Mouse (Mus musculus): ENCODE results near the gene Kdm2b. TPM values are rescaled to one million over a fixed set of nuclear protein-coding genes. Genes with fewer than 3 reads are reported as not detected.

Gene Kdm2b
- polyA plus RNA-seq, 1 experiment from 2014 or later = 31.0 TPM

GRCm38 (mm10) chr5:122907182-122907581 lies 82.4 kb downstream of the Kdm2b start:
- Histone ChIP-seq H3K36me3 (ENCODE audit: control insufficient read depth, insufficient read depth, low read length) (no peaks in the 10 kb centered on the region), H3K4me2 (ENCODE audit: low read depth, low read length) (no peak overlapping the region), H3K4me1 (ENCODE audit: control insufficient read depth, insufficient read depth, low read length) (no peaks in the 10 kb centered on the region), H3K27me3 (replicated peaks; ENCODE audit: control insufficient read depth, insufficient read depth, low read length) (no peaks in the 10 kb centered on the region), H3K9ac (ENCODE audit: low read depth, low read length) (no peak overlapping the region), H3K9me3 (ENCODE audit: control insufficient read depth, low read length) (no peaks in the 10 kb centered on the region), H3K27ac (replicated peaks; ENCODE audit: low read depth, low read length) (no peak overlapping the region), H3K4me3 (ENCODE audit: low read depth, low read length) (no peak overlapping the region)
- 78% methylated on average over 1 of the region's 1 CpGs for WGBS
- no peak for ATAC-seq (ENCODE audit: low read depth)
- no peak for DNase-seq (ENCODE audit: low spot score)

DNA sequence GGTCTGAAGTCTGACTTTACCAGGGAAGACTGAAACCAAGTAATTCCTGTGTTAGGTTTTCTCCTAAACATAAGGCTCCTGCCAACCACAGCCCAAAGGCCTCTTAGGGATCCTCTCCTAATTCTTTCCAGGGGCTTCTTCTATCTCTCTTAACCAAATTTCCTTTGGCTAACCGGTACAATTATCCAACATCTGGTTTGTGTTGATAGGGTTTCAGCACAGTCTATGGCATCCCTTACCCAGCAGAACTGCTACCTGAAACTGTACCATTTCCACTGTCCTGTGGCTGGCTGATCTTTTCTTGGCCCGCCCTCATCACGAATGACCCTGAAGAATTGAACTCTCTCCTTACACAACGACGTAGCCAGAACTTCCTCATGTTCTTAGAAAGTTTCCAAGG lies 86.5 kb downstream of the Kdm2b start:
- 45% methylated on average over 5 of the region's 5 CpGs for WGBS

GRCm38 (mm10) chr5:122902228-122902627 lies 87.4 kb downstream of the Kdm2b start:
- Histone ChIP-seq H3K9me3 (ENCODE audit: control insufficient read depth, low read length) (no peaks in the 10 kb centered on the region), H3K4me2 (ENCODE audit: low read depth, low read length) (no peak overlapping the region), H3K27me3 (replicated peaks; ENCODE audit: control insufficient read depth, insufficient read depth, low read length) (no peaks in the 10 kb centered on the region), H3K4me3 (ENCODE audit: low read depth, low read length) (no peak overlapping the region), H3K36me3 (ENCODE audit: control insufficient read depth, insufficient read depth, low read length) (no peaks in the 10 kb centered on the region), H3K27ac (replicated peaks; ENCODE audit: low read depth, low read length) (no peak overlapping the region), H3K4me1 (ENCODE audit: control insufficient read depth, insufficient read depth, low read length) (peaks cover 14% of the 10 kb centered on the region), H3K9ac (ENCODE audit: low read depth, low read length) (no peak overlapping the region)
- ATAC-seq (ENCODE audit: low read depth) (no peak), DNase-seq (ENCODE audit: low spot score) (no peak)
- WGBS = 80% methylated on average over 6 of the region's 6 CpGs

More for the DNA sequence above, 86.5 kb downstream of the Kdm2b start:
- H3K4me3 ChIP-seq (ENCODE audit: low read depth, low read length) = no peak overlapping the region
- no peak for DNase-seq (ENCODE audit: low spot score)
- no peak overlapping the region for H3K9ac ChIP-seq (ENCODE audit: low read depth, low read length)
- no peaks in the 10 kb centered on the region for H3K9me3 ChIP-seq (ENCODE audit: control insufficient read depth, low read length)
- ATAC-seq (ENCODE audit: low read depth) = no peak
- no peaks in the 10 kb centered on the region for H3K27me3 ChIP-seq (replicated peaks; ENCODE audit: control insufficient read depth, insufficient read depth, low read length)
- no peaks in the 10 kb centered on the region for H3K36me3 ChIP-seq (ENCODE audit: control insufficient read depth, insufficient read depth, low read length)
- no peak overlapping the region for H3K27ac ChIP-seq (replicated peaks; ENCODE audit: low read depth, low read length)
- peaks cover 10% of the 10 kb centered on the region for H3K4me1 ChIP-seq (ENCODE audit: control insufficient read depth, insufficient read depth, low read length)
- no peak overlapping the region for H3K4me2 ChIP-seq (ENCODE audit: low read depth, low read length)

GRCm38 (mm10) chr5:122901666-122902065 lies 88.0 kb downstream of the Kdm2b start:
- Histone ChIP-seq H3K4me1 (ENCODE audit: control insufficient read depth, insufficient read depth, low read length) (peaks cover 14% of the 10 kb centered on the region), H3K9ac (ENCODE audit: low read depth, low read length) (no peak overlapping the region), H3K4me3 (ENCODE audit: low read depth, low read length) (no peak overlapping the region), H3K9me3 (ENCODE audit: control insufficient read depth, low read length) (no peaks in the 10 kb centered on the region), H3K27me3 (replicated peaks; ENCODE audit: control insufficient read depth, insufficient read depth, low read length) (no peaks in the 10 kb centered on the region), H3K36me3 (ENCODE audit: control insufficient read depth, insufficient read depth, low read length) (no peaks in the 10 kb centered on the region), H3K27ac (replicated peaks; ENCODE audit: low read depth, low read length) (no peak overlapping the region), H3K4me2 (ENCODE audit: low read depth, low read length) (no peak overlapping the region)
- no peak for DNase-seq (ENCODE audit: low spot score)
- WGBS = 50% methylated on average over 3 of the region's 3 CpGs
- ATAC-seq (ENCODE audit: low read depth) = no peak

DNA sequence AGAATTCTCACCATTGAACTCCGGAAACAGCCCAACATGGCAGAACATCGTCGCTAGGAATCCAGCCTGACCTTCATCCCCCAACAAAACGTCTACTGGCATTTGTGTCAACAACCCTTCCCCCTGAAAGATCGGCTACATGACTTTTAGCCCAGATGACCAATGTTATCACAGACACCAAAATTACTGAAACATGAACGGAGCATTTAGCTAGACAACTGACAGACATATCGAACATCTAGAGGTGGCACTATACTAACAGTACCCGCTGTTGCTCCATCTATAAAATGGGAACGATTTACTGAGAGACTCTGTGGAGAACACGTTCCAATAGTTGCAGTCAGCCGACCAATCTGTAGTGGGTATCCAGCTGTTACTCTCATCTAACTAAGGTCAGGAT lies 88.4 kb downstream of the Kdm2b start:
- ATAC-seq (ENCODE audit: low read depth) = no peak
- H3K27ac ChIP-seq (replicated peaks; ENCODE audit: low read depth, low read length) = peak overlapping the region; percentile 91; the same call in 1 of the 2 replicates
- no peaks in the 10 kb centered on the region for H3K9me3 ChIP-seq (ENCODE audit: control insufficient read depth, low read length)
- no peaks in the 10 kb centered on the region for H3K27me3 ChIP-seq (replicated peaks; ENCODE audit: control insufficient read depth, insufficient read depth, low read length)
- DNase-seq (ENCODE audit: low spot score) = no peak
- peak overlapping the region; percentile 91 for H3K9ac ChIP-seq (ENCODE audit: low read depth, low read length)
- peaks cover 14% of the 10 kb centered on the region for H3K4me1 ChIP-seq (ENCODE audit: control insufficient read depth, insufficient read depth, low read length)
- peak overlapping the region; percentile 88 for H3K4me2 ChIP-seq (ENCODE audit: low read depth, low read length)
- 56% methylated on average over 11 of the region's 11 CpGs for WGBS
- H3K36me3 ChIP-seq (ENCODE audit: control insufficient read depth, insufficient read depth, low read length) = no peaks in the 10 kb centered on the region
- H3K4me3 ChIP-seq (ENCODE audit: low read depth, low read length) = peak overlapping the region; percentile 83

DNA sequence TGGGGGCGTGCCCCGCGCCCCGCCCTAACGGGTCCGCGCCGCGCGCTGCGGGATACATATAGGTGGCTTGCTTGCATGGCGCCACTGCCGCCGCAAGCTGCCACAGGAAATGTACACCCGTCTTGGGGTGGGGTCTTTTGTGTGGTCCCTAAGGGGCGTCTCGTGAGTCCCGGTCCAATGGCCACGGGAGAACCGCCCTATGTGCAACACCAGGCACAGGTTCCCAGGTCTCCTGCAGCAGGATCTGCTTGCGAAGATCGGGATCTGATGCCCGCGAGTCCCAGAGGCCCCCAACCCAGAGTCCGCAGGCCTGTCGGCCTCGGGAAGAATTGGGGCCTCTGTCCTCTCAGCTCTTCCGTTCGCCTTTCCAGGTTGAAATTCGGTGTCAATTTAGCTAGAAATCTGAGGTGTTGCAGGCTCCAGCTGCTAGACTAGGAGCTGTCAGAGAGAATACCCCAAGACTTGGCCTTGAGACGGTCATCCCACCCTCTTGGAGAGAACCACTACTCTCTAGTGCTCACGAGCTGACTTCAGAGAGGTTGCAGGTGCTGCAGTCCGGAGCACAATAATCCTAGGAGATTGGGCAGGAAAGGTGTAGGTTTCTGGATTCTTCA lies 89.0 kb downstream of the Kdm2b start:
- Histone ChIP-seq H3K9me3 (ENCODE audit: control insufficient read depth, low read length) (no peaks in the 10 kb centered on the region), H3K9ac (ENCODE audit: low read depth, low read length) (peak overlapping the region; percentile 91), H3K36me3 (ENCODE audit: control insufficient read depth, insufficient read depth, low read length) (no peaks in the 10 kb centered on the region), H3K4me2 (ENCODE audit: low read depth, low read length) (peak overlapping the region; percentile 88), H3K27me3 (replicated peaks; ENCODE audit: control insufficient read depth, insufficient read depth, low read length) (no peaks in the 10 kb centered on the region), H3K4me1 (ENCODE audit: control insufficient read depth, insufficient read depth, low read length) (peaks cover 14% of the 10 kb centered on the region), H3K27ac (replicated peaks; ENCODE audit: low read depth, low read length) (peak overlapping the region; percentile 91), H3K4me3 (ENCODE audit: low read depth, low read length) (peak overlapping the region; percentile 83)
- WGBS = 5% methylated on average over 13 of the region's 33 CpGs
- no peak for ATAC-seq (ENCODE audit: low read depth)
- DNase-seq (ENCODE audit: low spot score) = no peak

- DNase-seq (ENCODE audit: low spot score) (peak; percentile 97), ATAC-seq (ENCODE audit: low read depth) (peak; percentile 99)
- Histone ChIP-seq H3K9me3 (ENCODE audit: control insufficient read depth, low read length) (no peaks in the 10 kb centered on the region), H3K4me1 (ENCODE audit: control insufficient read depth, insufficient read depth, low read length) (peaks cover 14% of the 10 kb centered on the region), H3K4me3 (ENCODE audit: low read depth, low read length) (peak overlapping the region; percentile 83), H3K27ac (replicated peaks; ENCODE audit: low read depth, low read length) (peak overlapping the region; percentile 91), H3K9ac (ENCODE audit: low read depth, low read length) (peak overlapping the region; percentile 91), H3K4me2 (ENCODE audit: low read depth, low read length) (peak overlapping the region; percentile 88), H3K36me3 (ENCODE audit: control insufficient read depth, insufficient read depth, low read length) (no peaks in the 10 kb centered on the region), H3K27me3 (replicated peaks; ENCODE audit: control insufficient read depth, insufficient read depth, low read length) (no peaks in the 10 kb centered on the region)
- 0% methylated on average over 5 of the region's 120 CpGs for WGBS
Observed at GRCm38 (mm10) chr5:122899777-122900557, 89.7 kb downstream of the Kdm2b start.

DNA sequence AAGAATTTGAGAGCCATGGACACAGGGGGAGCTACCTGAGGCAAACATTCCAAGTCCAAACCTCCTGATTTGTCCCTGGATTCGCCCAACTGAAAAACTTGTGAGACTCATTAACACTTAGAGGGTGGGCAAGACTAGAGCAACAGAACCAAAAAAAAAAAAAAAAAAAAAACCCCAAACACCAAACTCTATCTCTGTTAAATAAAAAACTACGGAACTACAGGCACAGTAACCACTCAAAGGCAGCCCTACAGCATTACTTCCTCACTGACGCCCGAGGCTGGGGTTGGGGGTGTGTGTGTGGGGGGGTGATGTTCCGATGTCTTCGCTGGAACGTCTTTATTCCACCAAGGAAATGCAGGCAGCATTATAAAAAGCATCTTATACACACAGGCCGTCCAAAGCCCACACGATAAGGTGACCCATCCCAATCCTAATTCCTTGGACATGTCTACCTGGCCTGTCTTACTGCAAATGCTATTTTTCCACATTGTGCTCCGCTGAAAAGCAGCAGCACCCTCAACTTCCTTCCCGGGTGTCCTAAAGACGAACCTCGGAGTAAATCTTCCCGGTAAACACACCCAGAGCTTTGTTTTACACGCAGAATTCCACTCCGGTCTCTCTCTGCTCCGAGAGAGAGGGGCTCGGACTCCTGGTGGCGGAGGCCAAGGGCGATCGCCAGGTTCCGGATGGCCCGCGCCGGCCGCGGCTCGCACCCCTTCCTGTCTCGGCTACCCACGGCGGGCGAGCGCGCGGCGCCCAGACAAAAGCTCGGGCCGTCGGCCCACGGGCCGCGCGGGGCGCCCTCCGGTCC lies 90.5 kb downstream of the Kdm2b start:
- peak overlapping the region; percentile 88 for H3K4me2 ChIP-seq (ENCODE audit: low read depth, low read length)
- peak overlapping the region; percentile 91 for H3K27ac ChIP-seq (replicated peaks; ENCODE audit: low read depth, low read length)
- H3K9ac ChIP-seq (ENCODE audit: low read depth, low read length) = peak overlapping the region; percentile 91
- no peaks in the 10 kb centered on the region for H3K36me3 ChIP-seq (ENCODE audit: control insufficient read depth, insufficient read depth, low read length)
- H3K4me3 ChIP-seq (ENCODE audit: low read depth, low read length) = peak overlapping the region; percentile 83
- DNase-seq (ENCODE audit: low spot score) = no peak
- no peak for ATAC-seq (ENCODE audit: low read depth)
- H3K4me1 ChIP-seq (ENCODE audit: control insufficient read depth, insufficient read depth, low read length) = peaks cover 14% of the 10 kb centered on the region
- no peaks in the 10 kb centered on the region for H3K27me3 ChIP-seq (replicated peaks; ENCODE audit: control insufficient read depth, insufficient read depth, low read length)
- WGBS = 1% methylated on average over 39 of the region's 45 CpGs
- no peaks in the 10 kb centered on the region for H3K9me3 ChIP-seq (ENCODE audit: control insufficient read depth, low read length)
